Mouse (Mus musculus): Measurements from ENCODE around the gene Foxe3.
A peak's percentile ranks its signal among the peaks of the same experiment; 100 is the strongest.

Gene Foxe3

DNA sequence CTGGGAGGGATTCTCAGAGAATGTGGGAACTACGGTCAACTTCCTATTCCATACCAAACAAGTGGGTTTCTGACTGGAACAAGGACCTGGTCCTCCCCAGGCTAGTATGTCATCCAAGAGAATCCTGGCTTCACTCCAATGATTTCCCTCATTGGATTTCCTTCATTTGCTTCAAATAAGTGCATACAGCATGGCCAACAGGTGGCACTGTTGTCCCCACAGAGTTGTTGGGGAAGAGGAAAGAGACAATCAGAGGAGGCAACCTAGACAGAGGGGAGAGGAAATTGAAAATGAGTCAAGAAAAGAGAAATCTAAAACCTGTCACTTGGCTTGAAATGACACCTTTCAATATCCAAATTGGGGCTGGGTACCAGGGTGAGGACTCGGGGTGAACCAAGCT, 8.7 kb downstream of the Foxe3 start:
- no peak for DNase-seq (ENCODE audit: low read depth, low spot score)

DNA sequence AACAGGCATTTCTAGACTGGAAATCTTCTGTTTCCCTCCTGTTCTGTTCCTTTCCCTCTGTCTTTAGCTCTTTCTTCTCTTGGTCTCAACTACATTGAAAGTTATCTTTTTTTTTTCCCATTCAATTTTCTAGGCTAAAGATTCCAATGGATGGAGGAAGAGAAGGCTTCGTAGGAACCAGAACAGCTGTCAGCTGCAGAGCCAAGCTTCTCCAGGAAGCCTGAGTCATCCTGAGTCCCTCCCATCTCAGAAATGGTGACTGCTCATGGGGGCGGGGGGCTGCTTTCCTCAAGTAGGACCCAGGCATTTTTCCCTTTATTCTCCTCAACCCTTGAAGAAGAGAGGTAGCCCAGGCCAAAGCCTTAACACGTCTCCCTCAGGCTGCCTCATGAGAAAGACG, 9.8 kb downstream of the Foxe3 start:
- no peak for DNase-seq (ENCODE audit: low read depth, low spot score)

DNA sequence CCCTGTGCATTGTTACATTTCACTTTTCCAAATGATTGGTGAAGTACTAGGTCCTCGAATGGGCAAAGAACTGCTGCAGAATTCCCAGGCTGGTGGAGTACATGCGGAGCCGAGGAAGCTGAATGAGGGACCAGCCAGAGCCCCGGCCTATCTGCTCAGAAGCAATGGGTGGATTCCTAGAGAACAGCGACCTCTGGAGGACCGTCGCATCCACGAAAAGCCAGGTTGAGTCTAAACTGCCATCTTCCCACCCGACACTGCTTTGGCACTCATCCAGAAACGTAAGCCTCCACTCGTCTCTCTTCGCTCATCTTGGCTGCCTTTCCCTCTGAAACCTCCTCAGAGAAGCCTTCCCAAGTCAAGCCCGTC, 12.2 kb downstream of the Foxe3 start:
- peak; percentile 69 for DNase-seq (ENCODE audit: low read depth, low spot score)

DNA sequence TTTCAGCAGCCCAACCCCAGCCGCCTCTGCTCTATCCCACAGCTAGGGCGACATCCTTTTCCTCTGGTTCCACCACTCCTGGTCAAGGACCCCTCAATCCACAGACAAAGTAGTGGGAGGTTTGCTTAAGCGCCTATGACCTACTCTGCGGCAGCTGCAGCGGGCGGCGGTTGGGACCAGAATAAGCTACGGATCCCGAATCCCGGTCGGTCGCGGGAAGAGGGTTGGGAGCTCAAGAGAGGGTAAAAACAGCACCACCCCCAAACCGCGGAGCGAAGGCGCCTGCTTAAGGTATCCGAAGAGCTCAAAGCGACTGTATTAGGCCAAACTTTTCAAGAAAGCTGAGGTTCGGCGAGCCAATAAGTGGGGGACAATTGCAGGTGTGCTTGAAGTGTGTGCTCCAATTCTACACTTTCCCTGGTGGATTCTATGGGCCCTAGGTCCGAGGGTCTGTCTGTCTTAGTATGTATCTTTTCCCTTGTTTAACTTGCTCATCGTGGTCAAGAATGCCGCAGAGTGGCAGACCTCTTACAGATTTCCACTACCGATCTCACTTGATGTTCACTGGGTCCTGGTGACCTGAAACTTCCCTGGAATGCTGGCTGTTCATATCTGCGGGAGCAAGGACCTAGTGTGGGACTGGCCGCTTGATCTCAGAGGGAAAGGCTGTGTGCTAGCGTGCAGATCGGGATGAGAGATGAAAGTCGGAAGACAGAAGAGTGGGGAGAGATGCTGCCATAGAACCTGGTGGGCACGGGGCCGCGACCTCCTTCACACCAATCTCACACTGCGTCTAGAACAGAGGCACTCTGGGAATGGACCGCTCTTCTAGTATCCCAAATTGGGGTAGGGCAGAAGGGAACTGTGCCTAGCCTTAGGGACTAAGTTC, 12.9 kb downstream of the Foxe3 start:
- DNase-seq (ENCODE audit: low read depth, low spot score), result no peak

DNA sequence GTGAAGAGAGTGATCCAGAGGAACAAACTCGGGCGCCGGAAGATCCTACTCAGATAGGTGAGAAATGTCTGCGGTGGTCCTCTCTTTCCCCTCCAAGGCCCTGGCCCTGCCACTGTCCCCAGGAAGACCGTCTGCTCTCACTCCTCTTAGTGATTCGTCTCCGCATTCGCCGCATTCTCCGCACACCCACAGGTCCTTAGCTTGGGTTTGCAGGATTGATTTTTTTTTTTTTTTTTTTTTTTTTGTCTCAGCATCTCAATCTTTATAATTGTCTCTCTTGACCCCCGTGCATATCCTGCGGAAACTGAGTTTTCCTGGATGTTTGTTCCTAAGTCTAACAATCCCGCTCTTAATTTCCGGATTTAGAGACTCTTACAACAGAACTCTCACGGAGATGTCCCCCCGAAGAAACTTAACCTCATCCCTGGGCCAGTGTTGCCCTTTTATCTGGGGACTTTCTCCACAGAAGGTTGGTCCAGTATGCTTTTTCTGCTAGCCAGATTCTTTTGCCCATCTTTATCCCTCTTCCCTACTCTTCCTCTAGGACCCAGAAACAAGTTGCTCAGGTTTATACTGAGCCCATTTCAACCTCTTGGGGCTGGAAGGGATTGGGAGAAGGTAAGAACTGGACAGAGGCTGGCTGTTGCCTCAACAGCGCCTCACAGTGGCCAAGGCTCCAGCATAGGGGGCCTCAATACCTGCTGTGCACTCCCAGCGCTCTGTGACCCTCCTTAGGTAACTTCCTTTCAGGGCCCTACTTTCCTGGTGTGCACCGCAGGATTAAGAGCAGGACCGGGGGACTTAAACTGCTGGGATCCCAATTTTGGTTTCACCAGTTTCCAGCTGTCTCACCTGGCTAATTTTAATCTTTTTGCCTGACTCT, 16.0 kb downstream of the Foxe3 start:
- DNase-seq (ENCODE audit: low read depth, low spot score), result no peak

DNA sequence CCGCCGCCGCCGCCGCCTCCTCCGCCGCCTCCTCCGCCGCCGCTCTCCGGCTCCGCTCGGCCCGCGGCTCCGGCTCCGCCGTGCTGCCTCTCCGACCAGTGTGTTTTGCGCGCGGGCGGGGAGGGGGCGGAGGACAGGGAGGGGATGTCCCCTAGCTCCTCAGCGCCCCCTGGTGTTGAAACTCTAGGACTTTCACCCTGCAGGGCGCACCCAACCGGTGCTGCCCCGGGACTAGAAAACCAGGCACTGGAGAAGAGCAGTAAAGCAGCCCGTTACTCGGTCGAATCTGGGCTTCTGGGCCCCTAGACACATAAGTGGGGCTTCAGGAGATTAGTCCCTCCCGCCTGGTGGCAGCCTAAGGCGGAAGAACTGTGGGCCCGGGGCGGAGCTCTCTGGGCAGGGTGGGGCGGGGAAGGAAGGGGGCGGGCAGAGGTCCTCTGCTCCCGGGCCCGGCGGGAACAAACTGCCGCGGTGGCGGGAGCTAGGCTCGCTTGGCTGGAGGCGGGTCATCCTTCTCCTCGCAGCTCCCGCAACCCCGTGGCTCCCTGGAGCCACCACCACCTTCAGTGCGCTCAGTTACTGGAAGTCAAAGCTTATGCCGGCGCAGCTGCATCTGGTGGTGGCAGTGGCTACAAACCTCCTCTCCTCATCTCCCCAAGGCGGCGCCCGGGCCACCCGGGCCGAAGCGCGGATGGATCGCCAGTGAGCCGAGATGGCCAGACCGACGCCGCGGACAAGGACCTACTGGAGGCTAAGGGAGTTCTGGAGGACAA, 16.8 kb downstream of the Foxe3 start, which contains the start of gene Foxd2:
Gene Foxd2 (minus strand): TSS at position 45 of the 773 bp plus-strand sequence.
- DNase-seq (ENCODE audit: low read depth, low spot score), result peak; percentile 84

DNA sequence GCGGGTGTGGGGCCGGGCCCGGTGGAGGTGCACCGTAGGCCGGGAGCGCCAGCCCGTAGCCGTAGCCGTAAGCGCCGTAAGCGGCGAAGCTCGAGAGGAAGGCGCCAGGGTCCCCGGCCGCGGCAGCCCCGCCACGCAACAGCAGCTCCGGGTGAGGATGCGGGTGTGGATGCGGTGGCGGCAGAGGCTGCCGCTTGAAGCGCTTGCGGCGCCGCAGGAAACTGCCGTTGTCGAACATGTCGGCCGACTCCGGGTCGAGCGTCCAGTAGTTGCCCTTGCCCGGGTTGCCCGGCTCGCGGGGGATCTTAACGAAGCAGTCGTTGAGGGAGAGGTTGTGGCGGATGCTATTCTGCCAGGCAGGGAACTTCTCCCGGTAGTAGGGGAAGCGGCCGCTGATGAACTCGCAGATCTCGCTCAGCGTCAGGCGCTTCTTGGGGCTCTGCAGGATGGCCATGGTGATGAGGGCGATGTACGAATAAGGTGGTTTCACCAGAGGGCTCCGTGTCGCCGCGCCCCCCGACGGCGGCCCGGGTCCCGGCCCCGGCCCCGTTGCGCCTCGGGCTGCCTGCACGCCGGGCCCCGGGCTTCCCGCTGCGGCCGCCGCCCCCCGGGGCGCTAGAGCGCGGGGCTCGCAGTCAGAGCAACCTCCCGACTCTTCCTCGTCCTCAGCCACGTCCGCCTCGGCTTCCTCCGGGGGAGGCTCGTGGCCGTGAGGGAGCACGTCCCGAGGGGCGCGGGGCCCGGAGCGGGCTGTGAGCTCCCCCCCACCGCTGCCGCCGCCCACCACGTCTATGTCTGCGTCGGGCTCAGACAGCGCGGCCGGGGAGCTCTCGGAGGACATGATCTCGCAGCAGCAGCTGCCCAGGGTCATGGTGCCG, 17.6 kb downstream of the Foxe3 start:
- no peak for DNase-seq (ENCODE audit: low read depth, low spot score)

DNA sequence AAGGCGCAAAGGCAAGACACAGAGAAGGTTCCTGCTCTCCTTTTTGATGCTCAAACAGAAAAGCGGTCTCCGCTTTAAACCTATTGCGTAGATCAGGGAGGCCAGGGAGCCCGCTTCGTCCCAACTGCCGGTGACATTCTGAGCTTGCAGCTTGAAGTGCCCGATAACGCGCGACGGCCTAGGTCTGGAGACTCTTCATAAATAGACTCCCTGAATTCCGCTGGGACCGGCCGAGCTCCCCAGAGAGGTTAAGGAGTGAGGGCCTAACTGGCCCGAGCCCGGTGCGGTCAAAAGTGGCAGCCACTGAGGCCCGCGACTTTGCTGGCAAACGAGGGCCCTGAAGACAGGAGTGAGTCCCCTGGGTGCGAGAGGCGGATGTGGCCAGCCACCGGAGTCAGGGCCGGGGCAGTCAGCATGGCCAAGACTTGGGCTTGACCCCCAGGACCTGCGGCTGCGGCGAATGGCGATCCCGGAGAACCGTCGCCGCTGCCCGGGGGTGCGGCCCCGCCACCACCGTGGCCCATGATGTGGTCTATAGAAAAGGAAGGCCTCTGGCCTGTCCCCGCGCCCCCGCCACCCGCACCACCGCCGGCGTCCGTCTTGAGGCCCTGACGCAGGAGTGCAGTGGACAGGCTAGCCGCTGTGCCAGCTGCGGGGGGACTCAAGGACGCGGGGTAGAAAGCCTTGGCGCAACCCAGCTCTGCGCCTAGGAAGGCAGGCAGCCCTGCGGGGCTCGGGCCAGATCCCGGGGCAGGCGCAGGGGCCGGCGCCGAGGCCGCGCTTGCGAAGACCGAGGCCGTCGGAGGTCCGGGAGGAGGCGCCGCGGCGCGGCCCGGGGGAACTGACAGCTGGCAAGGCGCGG, 18.5 kb downstream of the Foxe3 start:
- no peak for DNase-seq (ENCODE audit: low read depth, low spot score)

DNA sequence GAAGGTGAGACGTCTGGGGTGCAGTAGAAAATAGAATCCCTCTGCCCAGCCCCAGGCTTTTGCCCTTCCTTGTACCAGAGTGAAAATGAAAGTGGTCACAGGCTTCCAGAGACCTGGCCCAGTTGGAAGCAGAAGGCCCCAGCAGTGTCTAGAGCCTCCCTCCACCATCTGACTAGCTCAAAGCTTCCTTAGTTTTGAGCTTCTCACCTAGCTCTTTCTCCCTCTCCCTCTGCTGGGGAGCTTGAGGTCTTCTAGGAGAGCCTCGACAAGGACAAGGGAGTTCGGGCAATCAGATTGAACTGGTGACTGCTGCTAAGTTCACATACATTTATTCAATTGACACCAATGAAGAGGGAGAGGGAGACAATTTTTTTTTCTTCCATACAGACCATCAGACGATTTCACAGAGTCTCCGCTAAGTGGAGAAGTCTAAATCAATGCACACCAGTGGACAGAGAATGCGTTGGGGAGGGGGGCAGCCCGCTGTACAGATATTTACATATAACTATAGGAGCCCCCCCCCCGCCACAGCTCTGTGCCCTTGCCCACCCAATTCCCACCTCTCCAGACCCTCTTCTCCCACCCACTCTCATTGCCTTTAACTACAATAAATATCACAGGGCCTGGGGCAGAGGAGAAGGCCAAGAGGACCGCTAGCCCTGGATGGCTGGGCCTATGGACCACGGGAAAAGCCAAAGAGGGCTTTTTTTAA, 19.7 kb downstream of the Foxe3 start:
- DNase-seq (ENCODE audit: low read depth, low spot score), result no peak

DNA sequence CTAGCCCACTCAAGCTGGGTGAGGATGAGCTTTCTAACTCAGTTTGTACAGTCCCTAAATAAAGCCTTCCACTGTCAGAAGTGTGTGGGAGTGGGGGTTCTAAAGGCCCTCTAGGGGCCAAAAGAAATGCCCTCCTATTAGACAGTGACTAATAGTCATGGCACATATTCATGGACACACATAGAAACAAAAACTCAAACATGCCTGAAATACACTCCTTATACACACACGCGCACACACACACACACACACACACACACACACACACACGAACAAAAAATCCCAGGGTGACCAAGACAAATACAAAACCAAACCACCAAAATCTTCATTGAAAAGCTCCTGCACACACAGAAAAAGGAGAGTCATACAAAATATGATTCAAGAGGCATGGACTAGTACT, 20.3 kb downstream of the Foxe3 start:
- DNase-seq (ENCODE audit: low read depth, low spot score), result no peak

DNA sequence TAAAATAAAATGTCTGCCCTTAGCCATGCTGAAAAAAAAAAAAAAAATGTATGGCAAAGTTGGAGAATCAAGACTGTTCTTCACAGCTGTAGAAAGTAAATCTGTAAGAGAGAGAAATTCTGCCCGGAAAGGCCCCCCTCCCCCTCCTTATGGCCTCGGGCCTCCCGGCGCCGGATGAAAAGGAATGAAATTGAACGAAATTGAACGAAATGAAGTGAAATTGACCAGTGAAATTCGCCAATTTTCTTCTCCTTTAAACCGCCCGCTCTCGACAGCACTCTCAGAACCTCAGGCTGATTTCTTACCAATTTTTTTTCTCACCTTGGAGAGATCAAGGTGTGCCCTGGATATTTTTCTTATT, 22.4 kb downstream of the Foxe3 start:
- DNase-seq (ENCODE audit: low read depth, low spot score), result no peak

DNA sequence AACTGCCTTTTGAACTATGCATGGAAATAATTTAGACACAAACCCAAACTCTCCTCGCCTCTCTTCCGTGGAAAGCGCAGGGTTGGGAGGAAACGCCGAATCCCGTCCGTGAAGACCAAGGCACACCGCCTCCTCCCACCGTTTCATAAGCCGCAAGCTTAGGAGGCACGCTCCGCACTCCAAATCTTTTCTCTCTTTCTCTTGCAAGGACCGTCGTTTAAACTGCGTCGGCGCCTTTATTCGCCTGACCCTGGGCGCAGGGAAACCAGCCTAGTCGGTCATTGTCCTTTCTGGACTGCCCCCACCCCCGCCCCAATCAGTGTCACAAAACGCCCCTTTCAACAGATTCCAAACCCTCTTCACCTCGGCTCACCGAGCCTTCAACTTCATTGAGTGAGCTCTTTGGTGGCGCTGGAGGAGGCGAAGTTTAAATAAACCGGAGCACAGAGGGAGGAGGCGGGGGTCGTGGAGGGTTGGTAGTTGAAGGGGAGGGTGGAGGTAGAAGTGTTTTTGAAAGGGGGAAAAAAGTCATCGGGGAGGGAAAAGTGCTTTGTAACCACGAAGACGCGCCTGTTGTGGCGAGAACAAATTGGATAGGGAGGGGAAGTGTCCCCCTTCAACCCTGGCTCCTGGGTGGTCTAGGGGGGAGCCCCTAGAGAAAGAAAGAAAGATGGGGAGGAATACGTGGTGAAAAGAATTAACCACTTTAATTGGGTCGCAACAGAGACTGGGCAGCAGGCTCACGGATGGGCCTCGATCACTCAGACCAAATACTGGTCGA, 23.0 kb downstream of the Foxe3 start:
- no peak for DNase-seq (ENCODE audit: low read depth, low spot score)

DNA sequence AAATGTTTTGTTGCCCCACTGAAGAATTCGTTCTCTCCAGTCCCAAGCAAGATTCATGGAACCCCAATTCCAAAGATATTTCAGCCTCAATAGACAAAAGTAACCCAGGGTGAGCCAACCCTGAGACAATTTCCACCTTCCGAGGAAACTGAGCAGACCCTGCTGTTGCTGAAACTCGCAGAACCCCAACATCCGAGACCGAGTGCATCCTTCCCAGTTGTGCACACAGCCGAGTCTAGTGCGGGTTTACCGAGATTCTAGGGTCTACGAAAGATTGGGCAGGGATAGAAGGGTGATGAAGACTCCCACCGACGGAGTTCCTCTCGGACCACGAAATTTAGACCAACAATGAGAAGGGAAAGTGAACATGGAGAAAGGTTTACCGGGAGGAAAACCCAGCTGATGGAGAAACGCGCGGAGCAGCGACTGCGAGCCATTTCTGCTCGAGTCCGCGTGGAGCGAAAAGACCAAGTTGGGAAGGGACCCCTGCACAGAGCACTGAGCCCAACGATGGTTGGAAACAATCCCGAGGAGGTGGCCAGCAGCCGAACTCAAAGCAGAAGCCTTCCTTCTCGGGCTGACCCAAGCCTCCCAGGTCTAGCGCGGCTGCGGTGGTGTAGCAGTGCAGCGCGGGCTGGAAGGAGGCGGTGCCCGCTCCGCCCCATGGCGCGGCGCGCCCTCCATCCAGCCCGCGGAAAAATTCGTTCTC, 24.0 kb downstream of the Foxe3 start:
- no peak for DNase-seq (ENCODE audit: low read depth, low spot score)

DNA sequence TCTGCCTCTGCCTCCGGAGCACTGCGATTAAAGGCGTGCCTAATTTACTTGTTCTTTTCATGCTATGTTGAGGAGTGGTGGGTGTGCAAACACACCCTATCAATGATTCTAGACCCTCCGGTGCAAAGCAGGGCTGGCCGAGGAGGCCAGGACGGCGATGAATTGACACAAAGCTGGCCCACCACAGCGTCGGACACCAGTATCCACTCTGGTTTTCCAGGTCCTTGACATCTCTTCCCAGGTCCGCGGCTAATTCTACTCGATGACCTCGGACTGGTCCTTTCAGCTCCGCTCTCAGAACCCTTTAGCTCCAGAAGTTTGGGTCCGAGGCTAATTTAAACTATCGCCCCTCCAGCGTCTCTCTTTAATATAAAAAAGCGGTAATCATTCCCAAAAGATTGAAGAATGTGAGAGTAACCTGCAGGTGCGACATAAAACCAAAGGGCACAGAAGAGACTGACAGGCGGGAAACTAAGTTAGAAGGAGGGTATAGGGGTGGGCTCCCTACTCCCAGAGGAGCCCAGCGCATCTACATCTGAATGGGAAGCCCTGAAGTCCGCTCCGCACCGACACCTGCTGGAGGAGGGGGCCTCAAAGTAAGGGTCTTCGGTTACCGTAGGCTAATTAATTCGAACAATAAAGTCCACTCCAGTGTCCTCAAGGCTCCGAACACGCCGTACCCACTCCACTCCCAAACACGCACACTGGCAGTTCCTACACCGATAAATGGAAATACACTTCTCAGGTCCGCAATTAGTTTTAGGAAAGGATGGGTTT, 24.8 kb downstream of the Foxe3 start:
- no peak for DNase-seq (ENCODE audit: low read depth, low spot score)

DNA sequence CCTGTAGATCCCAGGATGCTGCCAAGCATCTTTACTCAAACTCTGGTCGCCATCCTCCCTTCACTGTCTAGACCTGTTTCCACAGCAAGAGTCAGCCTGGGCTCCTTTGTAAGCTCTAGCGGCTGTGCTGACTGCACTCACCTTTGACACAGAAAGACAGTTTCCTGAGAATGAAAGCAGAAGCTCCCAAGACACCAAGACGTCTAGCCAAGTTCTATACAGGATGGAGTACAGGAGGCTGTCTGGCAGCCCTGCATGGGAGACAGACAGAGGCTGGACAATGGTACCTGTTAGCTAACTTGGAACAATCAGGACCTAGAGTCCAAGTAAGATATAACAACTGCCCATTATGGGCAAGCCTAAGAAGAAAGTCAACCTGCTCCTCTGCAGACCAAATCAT, 25.9 kb downstream of the Foxe3 start:
- no peak for DNase-seq (ENCODE audit: low read depth, low spot score)

DNA sequence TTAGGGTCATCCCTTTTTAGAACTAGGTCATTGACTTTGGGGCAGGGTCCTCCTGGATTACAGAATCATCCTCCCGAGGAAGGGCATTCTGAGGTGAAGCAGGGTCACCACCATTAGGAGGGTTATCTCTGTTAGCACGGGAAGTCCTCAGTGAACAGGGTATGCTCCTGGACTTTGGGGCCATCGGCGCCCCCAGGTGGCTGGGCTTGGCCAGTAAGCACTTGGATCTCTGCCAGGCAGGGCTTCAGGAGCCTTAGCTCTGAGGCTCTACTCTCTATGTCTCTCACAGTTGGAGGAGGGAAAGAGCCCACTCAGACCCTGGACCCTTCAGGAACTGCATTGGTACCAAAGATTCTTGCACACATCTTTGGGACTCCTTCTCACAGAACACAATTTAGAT, 28.0 kb downstream of the Foxe3 start:
- no peak for DNase-seq (ENCODE audit: low read depth, low spot score)

DNA sequence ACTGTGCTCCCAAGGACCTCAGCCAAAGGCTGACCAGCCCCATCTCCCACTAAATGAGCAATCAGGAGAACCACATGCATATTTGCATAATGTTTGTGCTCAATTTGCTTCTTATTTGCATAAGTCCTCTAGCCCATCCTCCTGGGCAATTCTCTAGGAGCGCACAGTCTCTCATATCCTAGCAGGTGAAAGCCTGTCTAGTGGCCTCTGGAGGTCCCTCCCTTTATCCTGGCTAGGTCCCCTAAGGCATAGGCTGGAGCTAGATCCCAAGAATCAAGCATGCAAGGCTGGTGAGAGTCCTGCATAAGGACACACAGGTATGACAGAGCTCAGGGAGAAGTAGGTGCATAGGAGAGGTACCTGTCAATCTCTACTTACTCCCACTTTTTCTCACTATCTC, 43.6 kb downstream of the Foxe3 start:
- DNase-seq (ENCODE audit: low read depth, low spot score), result no peak
